Comparison of ENCODE assay signal across 8 mouse cellular contexts in the genomic region with DNA sequence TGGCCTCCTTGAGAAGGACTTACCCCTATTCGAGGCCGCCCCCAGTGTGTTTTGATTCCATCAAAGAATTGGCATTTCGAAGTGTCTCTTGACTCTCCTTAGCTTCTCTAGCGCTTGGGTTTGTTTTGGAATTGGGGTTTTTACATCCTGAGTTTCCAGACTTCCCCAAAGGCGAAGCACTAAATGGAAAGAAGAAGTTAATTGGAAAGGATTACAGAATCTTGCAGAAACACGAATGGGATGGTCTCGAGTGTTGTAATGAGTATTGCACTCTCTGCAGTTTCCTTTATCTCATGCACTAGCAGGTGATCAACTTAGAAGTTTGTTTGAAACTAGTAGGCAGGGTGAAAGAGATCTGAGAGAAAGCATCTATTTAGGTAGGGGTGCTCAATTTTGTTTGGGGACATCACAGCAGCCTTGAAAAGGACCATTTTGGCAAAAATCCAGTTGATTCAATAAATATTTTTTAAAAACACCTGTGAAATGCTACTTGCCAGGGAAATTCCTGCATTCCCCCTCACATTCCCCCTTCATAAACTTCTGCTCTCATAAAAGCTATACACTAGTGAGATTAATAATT. TPM values are rescaled to one million over a fixed set of nuclear protein-coding genes. Genes with fewer than 3 reads are reported as not detected.
DNase-seq lines count a peak whose midpoint lies in the region; ATAC-seq and TF ChIP-seq lines count a peak whose summit lies in the region.

No protein-coding gene starts in this region.

- peak overlapping the region; percentile 81 for H3K4me3 ChIP-seq in heart, embryonic 11.5 days (ENCODE audit: low read depth, low read length)
- H3K4me3 ChIP-seq in bone marrow, adult 2 months (replicated peaks; ENCODE audit: control insufficient read depth, low read depth, low read length) = peak overlapping the region; percentile 93
- H3K4me3 ChIP-seq in hindbrain, embryonic 12.5 days = peak overlapping the region; percentile 92

- ATAC-seq in heart, embryonic 11.5 days (replicated peaks; ENCODE audit: insufficient number of reproducible peaks, low FRiP score, low TSS enrichment) = no peak
- ATAC-seq in hindbrain, embryonic 12.5 days (ENCODE audit: low FRiP score) = no peak
- peak; percentile 28 for ATAC-seq in megakaryocyte progenitor cell, adult 5-6 weeks (replicated peaks; ENCODE audit: poor library complexity)
- ATAC-seq in cerebellum, adult (ENCODE audit: insufficient number of reproducible peaks, low FRiP score, low TSS enrichment) = no peak

- no peak for TF ChIP-seq CTCF in bone marrow, adult 2 months (IDR thresholded peaks at IDR 0.05; ENCODE audit: control insufficient read depth, insufficient read depth, low read length)

- 2% methylated on average over 7 of the region's 7 CpGs for WGBS in heart, embryonic 11.5 days (ENCODE audit: insufficient replicate concordance)
- under 1% methylated on average over 7 of the region's 7 CpGs for WGBS in bone marrow, adult 2 months
- WGBS in hindbrain, embryonic 12.5 days = under 1% methylated on average over 7 of the region's 7 CpGs

- no peak for DNase-seq in heart, adult 11 months
- DNase-seq in retina, embryonic 14.5 days (ENCODE audit: low spot score) = no peak
- DNase-seq in layer of hippocampus, postnatal 36 days = no peak

- H3K27me3 ChIP-seq in heart, embryonic 11.5 days (ENCODE audit: control insufficient read depth, insufficient read depth, low read length) = no peaks in the 10 kb centered on the region
- no peaks in the 10 kb centered on the region for H3K27me3 ChIP-seq in hindbrain, embryonic 12.5 days

- TF ChIP-seq POLR2A in bone marrow, adult 2 months (IDR thresholded peaks at IDR 0.05; ENCODE audit: borderline replicate concordance, control insufficient read depth, low read depth, low read length) = no peak

- peak overlapping the region; percentile 96 for H3K27ac ChIP-seq in heart, embryonic 11.5 days (ENCODE audit: low read depth, low read length)
- peak overlapping the region; percentile 95 for H3K27ac ChIP-seq in bone marrow, adult 2 months (ENCODE audit: control insufficient read depth, insufficient read depth, low read depth, low read length, poor library complexity)
- H3K27ac ChIP-seq in hindbrain, embryonic 12.5 days = peak overlapping the region; percentile 97

- H3K4me1 ChIP-seq in heart, embryonic 11.5 days (ENCODE audit: control insufficient read depth, insufficient read depth, low read length) = peaks cover 11% of the 10 kb centered on the region; the same call in 1 of the 2 replicates
- H3K4me1 ChIP-seq in bone marrow, adult 2 months (ENCODE audit: control insufficient read depth, insufficient read depth, low read length) = peaks cover 2% of the 10 kb centered on the region
- H3K4me1 ChIP-seq in hindbrain, embryonic 12.5 days = peaks cover 23% of the 10 kb centered on the region

- H3K9ac ChIP-seq in heart, embryonic 11.5 days (ENCODE audit: low read depth, low read length) = peak overlapping the region; percentile 96
- peak overlapping the region; percentile 92 for H3K9ac ChIP-seq in hindbrain, embryonic 12.5 days

- no peaks in the 10 kb centered on the region for H3K36me3 ChIP-seq in heart, embryonic 11.5 days (ENCODE audit: control insufficient read depth, insufficient read depth, low read length)
- 0 out of 2 replicates have a peak, but pooled peaks cover 4% of the 10 kb centered on the region for H3K36me3 ChIP-seq in hindbrain, embryonic 12.5 days

- H3K9me3 ChIP-seq in heart, embryonic 11.5 days (replicated peaks; ENCODE audit: control insufficient read depth, low read length) = no peaks in the 10 kb centered on the region
- no peaks in the 10 kb centered on the region for H3K9me3 ChIP-seq in hindbrain, embryonic 12.5 days (replicated peaks)

- H3K4me2 ChIP-seq in heart, embryonic 11.5 days = peak overlapping the region; percentile 77
- peak overlapping the region; percentile 58 for H3K4me2 ChIP-seq in hindbrain, embryonic 12.5 days (replicated peaks)

RNA-seq across cellular contexts. Expression of a gene that starts 0.5 kb away (rescaled TPM):
- 5.0 and 8.4 TPM in 2 replicates for polyA plus RNA-seq in heart, embryonic 11.5 days (2014; fragmentation: Nextera tagmentation; extraction: Ambion mirVana)
- polyA plus RNA-seq in bone marrow, adult 2 months (2011; ENCODE audit: insufficient read depth, insufficient read length, low replicate concordance, missing spikeins) = 2.0 and 4.1 TPM in 2 replicates
- polyA plus RNA-seq in hindbrain, embryonic 12.5 days (2016; fragmentation: Nextera tagmentation; extraction: Ambion mirVana) = 7.9 and 8.2 TPM in 2 replicates
- 23.4 and 24.6 TPM in 2 replicates for total RNA-seq in megakaryocyte progenitor cell, adult 5-6 weeks (2015)
- 17.6 and 21.4 TPM in 2 replicates for total RNA-seq in megakaryocyte progenitor cell, adult 5-6 weeks (2017)
- 1 to 10 TPM; 9.7 TPM for total RNA-seq in layer of hippocampus, postnatal 36 days (2021)

RNA-seq across cellular contexts. Expression of a gene that starts 0.7 kb away (rescaled TPM):
- 15.0 and 16.4 TPM in 2 replicates for polyA plus RNA-seq in heart, embryonic 11.5 days (2014; fragmentation: Nextera tagmentation; extraction: Ambion mirVana)
- polyA plus RNA-seq in bone marrow, adult 2 months (2011; ENCODE audit: insufficient read depth, insufficient read length, low replicate concordance, missing spikeins) = 2.6 and 9.9 TPM in 2 replicates
- 23.5 and 25.9 TPM in 2 replicates for polyA plus RNA-seq in hindbrain, embryonic 12.5 days (2016; fragmentation: Nextera tagmentation; extraction: Ambion mirVana)
- total RNA-seq in megakaryocyte progenitor cell, adult 5-6 weeks (2015) = 23.1 and 24.0 TPM in 2 replicates
- 12.5 and 14.9 TPM in 2 replicates for total RNA-seq in megakaryocyte progenitor cell, adult 5-6 weeks (2017)
- 10 to 100 TPM; 10.7 to 13.4 TPM for total RNA-seq in layer of hippocampus, postnatal 36 days (2021)
